Mouse (Mus musculus): ENCODE data around the gene Sgk2.

Gene Sgk2

GRCm38 (mm10) chr2:162987218-162987617, at the start of gene Sgk2:
Gene Sgk2, plus strand, starts transcription at chr2:162987330.
- DNase-seq (ENCODE audit: low read depth in 2 of 2, low spot score in 2 of 2), result no peak

GRCm38 (mm10) chr2:162939562-162939961, 47.6 kb upstream of the Sgk2 start:
- no peak for DNase-seq (ENCODE audit: low read depth in 2 of 2, low spot score in 2 of 2)

GRCm38 (mm10) chr2:162943148-162943846, 43.8 kb upstream of the Sgk2 start, which contains the start of gene L3mbtl1:
Gene L3mbtl1, plus strand, starts transcription at chr2:162943472.
- DNase-seq (ENCODE audit: low read depth in 2 of 2, low spot score in 2 of 2), result no peak

GRCm38 (mm10) chr2:162943931-162944330, 43.2 kb upstream of the Sgk2 start:
- no peak for DNase-seq (ENCODE audit: low read depth in 2 of 2, low spot score in 2 of 2)

GRCm38 (mm10) chr2:162946964-162947363, 40.2 kb upstream of the Sgk2 start:
- DNase-seq (ENCODE audit: low read depth in 2 of 2, low spot score in 2 of 2), result no peak

GRCm38 (mm10) chr2:162947736-162948135, 39.4 kb upstream of the Sgk2 start:
- DNase-seq (ENCODE audit: low read depth in 2 of 2, low spot score in 2 of 2), result no peak

- DNase-seq (ENCODE audit: low read depth in 2 of 2, low spot score in 2 of 2), result no peak
Measured at GRCm38 (mm10) chr2:162948221-162948620, 38.9 kb upstream of the Sgk2 start.

GRCm38 (mm10) chr2:162950776-162951175, 36.4 kb upstream of the Sgk2 start:
- DNase-seq (ENCODE audit: low read depth in 2 of 2, low spot score in 2 of 2), result no peak

- DNase-seq (ENCODE audit: low read depth in 2 of 2, low spot score in 2 of 2), result no peak
Measured at GRCm38 (mm10) chr2:162956843-162957242, 30.3 kb upstream of the Sgk2 start.

GRCm38 (mm10) chr2:162961321-162961720, 25.8 kb upstream of the Sgk2 start:
- DNase-seq (ENCODE audit: low read depth in 2 of 2, low spot score in 2 of 2), result no peak

GRCm38 (mm10) chr2:162966734-162967133, 20.4 kb upstream of the Sgk2 start:
- DNase-seq (ENCODE audit: low read depth in 2 of 2, low spot score in 2 of 2), result no peak

- DNase-seq (ENCODE audit: low read depth in 2 of 2, low spot score in 2 of 2), result peak; percentile 22 to 39
Measured at GRCm38 (mm10) chr2:162968357-162968756, 18.8 kb upstream of the Sgk2 start.

- no peak for DNase-seq (ENCODE audit: low read depth in 2 of 2, low spot score in 2 of 2)
Measured at GRCm38 (mm10) chr2:162969101-162969500, 18.0 kb upstream of the Sgk2 start.

GRCm38 (mm10) chr2:162970896-162971295, 16.2 kb upstream of the Sgk2 start:
- DNase-seq (ENCODE audit: low read depth in 2 of 2, low spot score in 2 of 2), result no peak

GRCm38 (mm10) chr2:162972752-162973151, 14.4 kb upstream of the Sgk2 start:
- DNase-seq (ENCODE audit: low read depth in 2 of 2, low spot score in 2 of 2), result no peak

- DNase-seq (ENCODE audit: low read depth in 2 of 2, low spot score in 2 of 2), result no peak
Measured at GRCm38 (mm10) chr2:162973206-162973605, 13.9 kb upstream of the Sgk2 start.

GRCm38 (mm10) chr2:162973637-162974036, 13.5 kb upstream of the Sgk2 start:
- no peak for DNase-seq (ENCODE audit: low read depth in 2 of 2, low spot score in 2 of 2)

- no peak for DNase-seq (ENCODE audit: low read depth in 2 of 2, low spot score in 2 of 2)
Measured at GRCm38 (mm10) chr2:162975157-162975775, 11.9 kb upstream of the Sgk2 start.

- no peak for DNase-seq (ENCODE audit: low read depth in 2 of 2, low spot score in 2 of 2)
Measured at GRCm38 (mm10) chr2:162976001-162976400, 11.1 kb upstream of the Sgk2 start.

- no peak for DNase-seq (ENCODE audit: low read depth in 2 of 2, low spot score in 2 of 2)
Measured at GRCm38 (mm10) chr2:162984381-162984780, 2.7 kb upstream of the Sgk2 start.

- no peak for DNase-seq (ENCODE audit: low read depth in 2 of 2, low spot score in 2 of 2)
Measured at GRCm38 (mm10) chr2:162985923-162986322, 1.2 kb upstream of the Sgk2 start.

GRCm38 (mm10) chr2:162986764-162987163, 366 bp upstream of the Sgk2 start:
- no peak for DNase-seq (ENCODE audit: low read depth in 2 of 2, low spot score in 2 of 2)

- no peak for DNase-seq (ENCODE audit: low read depth in 2 of 2, low spot score in 2 of 2)
Measured at GRCm38 (mm10) chr2:162988235-162988634, 1.1 kb downstream of the Sgk2 start.
